Mouse (Mus musculus) cerebellum, adult 2 months (tissue): ENCODE measurements around the gene Pfkfb4.

Source experiments
- CTCF ChIP-seq: fragments of 200-500 bp; IDR thresholded peaks from 2 replicates; pipeline ENCODE4 v1.5.1; 2011; ENCODE audit warnings: low read depth, mild to moderate bottlenecking, control low read depth, low read length, moderate library complexity, borderline replicate concordance; ENCODE audit not compliant: insufficient read depth
- POLR2A ChIP-seq: fragments of 200-500 bp; IDR thresholded peaks from 2 replicates; pipeline ENCODE4 v1.6.1; 2011; ENCODE audit warnings: low read length, control low read depth, borderline replicate concordance; ENCODE audit not compliant: insufficient read depth

GRCm38 (mm10) chr9:109031001-109031400 is 39.4 kb downstream of the Pfkfb4 start:
- TF ChIP-seq CTCF (no peak), POLR2A (no peak)
